Mouse (Mus musculus): ENCODE data around the gene Tm4sf19. TPM values are rescaled to one million over a fixed set of nuclear protein-coding genes. Genes with fewer than 3 reads are reported as not detected.

Tm4sf19 gene
- polyA plus RNA-seq, 1 experiment from 2014 or later, result not detected

DNA sequence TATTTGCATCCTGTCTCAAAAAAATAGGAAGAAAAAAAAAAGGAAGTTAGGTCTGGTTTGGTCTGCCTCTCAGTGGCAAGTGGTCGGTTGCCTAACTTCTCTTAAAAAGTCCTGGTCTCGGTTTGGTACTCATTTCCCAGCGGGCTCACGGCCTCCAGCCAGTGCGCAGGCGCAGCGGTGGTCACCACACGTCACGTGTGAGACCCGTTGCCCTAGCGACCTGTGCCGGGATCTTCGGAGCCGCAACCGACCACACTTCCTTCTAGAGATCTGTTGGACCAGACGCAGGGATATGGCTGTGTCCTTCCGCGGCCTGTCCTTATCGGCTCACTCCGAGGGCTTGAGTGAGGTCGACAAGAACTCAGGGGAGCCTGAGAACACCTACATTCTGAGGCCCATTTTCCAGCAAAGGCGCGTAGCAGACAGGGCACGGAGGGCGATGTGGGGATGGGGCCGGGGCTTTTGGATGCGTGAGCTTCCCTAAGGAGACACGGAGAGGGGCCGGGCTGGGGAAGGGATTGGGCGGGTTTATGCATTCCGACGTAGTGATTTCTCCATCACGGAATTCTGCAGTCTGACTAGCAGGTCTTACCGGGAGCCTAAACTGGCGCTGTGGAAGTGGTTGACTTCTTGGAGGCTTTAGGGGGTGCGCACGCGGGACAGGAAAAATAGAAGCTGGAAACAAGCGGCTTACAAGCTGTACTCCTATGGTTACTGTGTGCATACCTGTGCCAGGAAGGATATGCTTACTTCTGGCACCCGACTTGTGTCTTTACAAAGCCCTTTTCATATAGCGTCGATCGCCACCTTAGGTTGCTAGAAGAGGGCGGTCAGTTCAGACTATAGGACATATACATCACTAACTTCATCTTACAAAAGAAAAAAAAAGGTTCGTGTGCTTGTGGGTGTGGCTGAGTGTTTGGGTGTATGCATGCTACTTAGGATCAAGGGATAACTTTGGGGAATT lies 19.5 kb downstream of the Tm4sf19 start, which contains the start of gene Tctex1d2:
TSS of gene Tctex1d2 (plus strand) at position 186 of the 967 bp plus-strand sequence.
- WGBS, result 2% methylated on average over 45 of the region's 45 CpGs
- TF ChIP-seq CTCF (IDR thresholded peaks at IDR 0.05; ENCODE audit: low read depth), result no peak

DNA sequence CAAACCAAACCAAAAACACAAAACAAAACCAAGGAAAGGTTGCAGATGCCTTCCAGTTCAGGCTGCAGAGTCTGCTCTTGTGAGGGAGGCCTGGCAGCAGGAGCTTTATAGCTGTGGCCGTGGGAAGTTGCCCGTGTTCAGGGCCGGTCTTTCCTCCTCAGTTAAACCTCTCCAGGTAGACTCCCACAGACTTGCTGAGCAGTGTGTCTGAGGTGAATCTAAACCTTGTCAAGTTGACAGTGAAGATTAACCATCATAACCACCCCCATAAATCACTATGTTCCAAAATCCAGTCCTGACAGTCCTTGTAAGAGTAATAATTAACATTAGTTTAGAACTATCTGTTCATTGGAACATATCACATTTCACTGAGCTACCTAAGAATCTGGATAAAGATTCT lies 27.2 kb downstream of the Tm4sf19 start:
- no peak overlapping the region for H3K9ac ChIP-seq (ENCODE audit: low read depth, low read length)
- no peaks in the 10 kb centered on the region for H3K9me3 ChIP-seq (replicated peaks; ENCODE audit: low read length)
- no peak for TF ChIP-seq CTCF (IDR thresholded peaks at IDR 0.05; ENCODE audit: low read depth)
- H3K27me3 ChIP-seq (ENCODE audit: insufficient read depth, low read length), result no peaks in the 10 kb centered on the region
- no peak overlapping the region for H3K4me3 ChIP-seq (replicated peaks; ENCODE audit: low read depth, low read length)
- no peak overlapping the region for H3K4me2 ChIP-seq (ENCODE audit: low read length)
- H3K36me3 ChIP-seq (ENCODE audit: insufficient read depth, low read length), result no peaks in the 10 kb centered on the region
- 67% methylated on average over 3 of the region's 3 CpGs for WGBS
- no peak for ATAC-seq (replicated peaks; ENCODE audit: low FRiP score, low read depth)
- no peak for DNase-seq (ENCODE audit: low spot score)
- H3K4me1 ChIP-seq (replicated peaks; ENCODE audit: insufficient read depth, low read length), result 0 out of 2 replicates have a peak, but pooled peaks cover 2% of the 10 kb centered on the region
- no peak overlapping the region for H3K27ac ChIP-seq

More for the DNA sequence above, 19.5 kb downstream of the Tm4sf19 start, which contains the start of gene Tctex1d2:
- Histone ChIP-seq H3K4me2 (ENCODE audit: low read length) (peak within 1 kb of the TSS; percentile 61), H3K27ac (peak within 1 kb of the TSS; percentile 77), H3K27me3 (ENCODE audit: insufficient read depth, low read length) (no peaks in the 10 kb centered on the region), H3K9ac (ENCODE audit: low read depth, low read length) (peak within 1 kb of the TSS; percentile 55), H3K9me3 (replicated peaks; ENCODE audit: low read length) (no peaks in the 10 kb centered on the region), H3K4me1 (replicated peaks; ENCODE audit: insufficient read depth, low read length) (no peaks in the 10 kb centered on the region; the same call in 1 of the 2 replicates), H3K4me3 (replicated peaks; ENCODE audit: low read depth, low read length) (peak within 1 kb of the TSS; percentile 58), H3K36me3 (ENCODE audit: insufficient read depth, low read length) (no peaks in the 10 kb centered on the region)
- DNase-seq (ENCODE audit: low spot score) (peak; percentile 98), ATAC-seq (replicated peaks; ENCODE audit: low FRiP score, low read depth) (peak; percentile 97)

DNA sequence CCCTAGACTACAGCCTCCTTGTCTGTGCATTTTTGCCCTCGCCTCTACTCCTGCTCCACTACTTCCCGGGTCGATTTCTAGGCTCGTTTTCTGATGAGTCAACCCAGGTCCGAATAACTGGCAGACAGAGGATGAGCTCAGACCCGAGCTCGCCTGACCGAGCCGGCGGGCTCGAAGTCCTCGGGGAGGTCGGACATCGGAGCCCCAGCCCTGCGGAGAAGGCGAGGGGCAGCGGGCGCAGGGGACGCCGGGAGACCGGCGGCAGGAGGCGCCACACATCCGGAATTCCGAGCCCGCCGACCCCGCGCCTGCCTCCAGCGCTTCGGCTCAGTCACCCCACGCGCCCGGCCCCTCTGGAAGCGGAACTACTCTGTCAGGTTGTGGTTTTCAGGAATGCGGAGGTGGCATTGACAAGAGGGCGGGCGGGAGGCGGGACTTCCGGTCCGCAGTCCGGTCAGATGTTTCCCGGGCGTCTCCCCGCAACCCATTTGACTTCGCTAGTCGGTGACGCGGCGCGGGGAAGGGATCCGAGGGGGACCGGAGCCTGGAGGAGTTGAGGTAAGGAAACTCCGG lies 30.3 kb downstream of the Tm4sf19 start, which contains the start of gene Pcyt1a:
TSS of gene Pcyt1a (plus strand) at position 448 of the 573 bp plus-strand sequence.
- Histone ChIP-seq H3K36me3 (ENCODE audit: insufficient read depth, low read length) (no peaks in the 10 kb centered on the region), H3K27ac (peak within 1 kb of the TSS; percentile 85), H3K9me3 (replicated peaks; ENCODE audit: low read length) (no peaks in the 10 kb centered on the region), H3K9ac (ENCODE audit: low read depth, low read length) (peak within 1 kb of the TSS; percentile 86), H3K27me3 (ENCODE audit: insufficient read depth, low read length) (no peaks in the 10 kb centered on the region), H3K4me2 (ENCODE audit: low read length) (peak within 1 kb of the TSS; percentile 92), H3K4me1 (replicated peaks; ENCODE audit: insufficient read depth, low read length) (0 out of 2 replicates have a peak, but pooled peaks cover 2% of the 10 kb centered on the region), H3K4me3 (replicated peaks; ENCODE audit: low read depth, low read length) (peak within 1 kb of the TSS; percentile 82)
- ATAC-seq (replicated peaks; ENCODE audit: low FRiP score, low read depth) (peak; percentile 97), DNase-seq (ENCODE audit: low spot score) (peak; percentile 98)
- under 1% methylated on average over 54 of the region's 54 CpGs for WGBS
- peak; percentile 55 for TF ChIP-seq CTCF (IDR thresholded peaks at IDR 0.05; ENCODE audit: low read depth)

DNA sequence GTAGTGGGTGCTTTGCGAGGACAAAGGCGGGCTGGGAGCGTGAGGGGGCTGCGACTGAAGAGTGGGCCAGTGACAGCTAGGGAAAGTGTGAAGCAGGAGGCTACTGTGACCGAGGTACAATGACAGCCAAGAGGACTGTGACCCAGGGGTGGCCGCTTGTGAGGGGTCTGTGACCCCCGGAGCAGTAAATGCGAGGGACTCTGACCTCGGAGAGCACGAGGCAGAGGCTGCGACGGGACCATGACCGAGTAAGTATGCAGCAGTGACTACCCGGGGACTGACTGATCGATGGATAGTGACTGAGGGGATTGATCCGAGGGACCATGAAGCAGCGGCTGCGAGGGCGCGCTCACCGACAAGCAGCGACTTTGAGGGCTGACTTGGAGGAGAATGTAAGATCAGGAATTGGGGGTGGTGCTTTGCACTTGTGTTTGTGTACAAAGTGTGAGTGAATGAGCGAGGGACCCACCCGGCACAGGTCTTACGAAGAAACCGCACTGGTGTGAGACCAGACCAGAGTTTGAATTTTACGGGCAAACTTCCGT lies 30.8 kb downstream of the Tm4sf19 start:
- WGBS, result under 1% methylated on average over 28 of the region's 28 CpGs
- Histone ChIP-seq H3K4me1 (replicated peaks; ENCODE audit: insufficient read depth, low read length) (0 out of 2 replicates have a peak, but pooled peaks cover 2% of the 10 kb centered on the region), H3K27ac (peak overlapping the region; percentile 85), H3K4me2 (ENCODE audit: low read length) (peak overlapping the region; percentile 92), H3K27me3 (ENCODE audit: insufficient read depth, low read length) (no peaks in the 10 kb centered on the region), H3K9me3 (replicated peaks; ENCODE audit: low read length) (no peaks in the 10 kb centered on the region), H3K36me3 (ENCODE audit: insufficient read depth, low read length) (no peaks in the 10 kb centered on the region), H3K9ac (ENCODE audit: low read depth, low read length) (peak overlapping the region; percentile 86), H3K4me3 (replicated peaks; ENCODE audit: low read depth, low read length) (peak overlapping the region; percentile 82)
- no peak for TF ChIP-seq CTCF (IDR thresholded peaks at IDR 0.05; ENCODE audit: low read depth)
- DNase-seq (ENCODE audit: low spot score) (peak; percentile 29), ATAC-seq (replicated peaks; ENCODE audit: low FRiP score, low read depth) (no peak)

DNA sequence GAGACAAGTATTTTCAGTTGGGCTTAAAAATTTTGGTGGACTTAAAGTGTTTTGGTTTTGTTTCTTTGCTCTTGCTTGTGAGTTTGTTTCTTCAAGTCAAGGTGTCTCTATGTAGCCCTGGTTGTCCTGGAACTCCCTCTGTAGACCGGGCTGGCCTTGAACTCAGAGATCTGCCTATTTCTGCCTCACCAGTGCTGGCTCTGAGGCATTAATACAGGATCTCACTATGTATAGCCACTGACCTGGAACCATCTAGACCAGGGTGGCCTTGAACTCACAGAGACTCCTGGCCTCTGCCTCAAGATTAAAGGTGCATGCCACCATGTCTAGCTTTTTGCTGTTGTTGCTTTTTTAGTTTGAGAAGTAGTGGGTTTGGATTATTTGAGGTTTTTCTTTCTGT lies 31.6 kb downstream of the Tm4sf19 start:
- H3K36me3 ChIP-seq (ENCODE audit: insufficient read depth, low read length), result no peaks in the 10 kb centered on the region
- peak overlapping the region; percentile 92 for H3K4me2 ChIP-seq (ENCODE audit: low read length)
- no peak for TF ChIP-seq CTCF (IDR thresholded peaks at IDR 0.05; ENCODE audit: low read depth)
- no peaks in the 10 kb centered on the region for H3K9me3 ChIP-seq (replicated peaks; ENCODE audit: low read length)
- 91% methylated on average over 1 of the region's 1 CpGs for WGBS
- H3K9ac ChIP-seq (ENCODE audit: low read depth, low read length), result no peak overlapping the region
- H3K27ac ChIP-seq, result no peak overlapping the region
- no peak for ATAC-seq (replicated peaks; ENCODE audit: low FRiP score, low read depth)
- no peak for DNase-seq (ENCODE audit: low spot score)
- 0 out of 2 replicates have a peak, but pooled peaks cover 2% of the 10 kb centered on the region for H3K4me1 ChIP-seq (replicated peaks; ENCODE audit: insufficient read depth, low read length)
- H3K27me3 ChIP-seq (ENCODE audit: insufficient read depth, low read length), result no peaks in the 10 kb centered on the region
- H3K4me3 ChIP-seq (replicated peaks; ENCODE audit: low read depth, low read length), result no peak overlapping the region

DNA sequence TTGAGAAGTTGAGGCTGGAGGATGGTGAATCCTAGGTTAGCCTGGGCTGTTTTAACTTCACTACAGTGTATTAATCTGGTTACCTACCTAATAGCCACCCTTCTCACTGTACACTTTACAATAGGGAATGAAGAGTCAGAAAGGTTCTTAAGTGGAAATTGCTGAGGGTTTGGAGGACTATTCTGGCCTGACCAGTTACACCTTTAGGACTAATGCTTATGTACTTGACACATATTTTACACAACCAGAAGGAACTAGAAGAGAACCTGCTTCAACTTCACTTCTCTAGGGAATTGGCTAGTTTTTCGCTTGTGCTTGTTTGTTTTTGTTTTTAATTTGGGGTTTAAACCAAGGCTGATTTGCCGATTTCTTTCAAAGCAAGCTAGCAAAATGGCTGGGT lies 32.8 kb downstream of the Tm4sf19 start:
- H3K9ac ChIP-seq (ENCODE audit: low read depth, low read length), result no peak overlapping the region
- DNase-seq (ENCODE audit: low spot score) (no peak), ATAC-seq (replicated peaks; ENCODE audit: low FRiP score, low read depth) (no peak)
- 81% methylated on average over 2 of the region's 2 CpGs for WGBS
- H3K9me3 ChIP-seq (replicated peaks; ENCODE audit: low read length), result no peaks in the 10 kb centered on the region
- TF ChIP-seq CTCF (IDR thresholded peaks at IDR 0.05; ENCODE audit: low read depth), result no peak
- H3K27ac ChIP-seq, result no peak overlapping the region
- H3K4me1 ChIP-seq (replicated peaks; ENCODE audit: insufficient read depth, low read length), result 0 out of 2 replicates have a peak, but pooled peaks cover 2% of the 10 kb centered on the region
- H3K27me3 ChIP-seq (ENCODE audit: insufficient read depth, low read length), result no peaks in the 10 kb centered on the region
- H3K4me3 ChIP-seq (replicated peaks; ENCODE audit: low read depth, low read length), result no peak overlapping the region
- no peaks in the 10 kb centered on the region for H3K36me3 ChIP-seq (ENCODE audit: insufficient read depth, low read length)
- no peak overlapping the region for H3K4me2 ChIP-seq (ENCODE audit: low read length)

Measured in kidney, postnatal 0 days (tissue).